Mouse (Mus musculus) heart, postnatal 0 days (tissue): ENCODE results near the gene Bdnf.

Experiments used
- CTCF ChIP-seq: IDR thresholded peaks from 2 replicates; pipeline ENCODE4 v1.5.1; 2016; ENCODE audit warnings: antibody characterized with exemption, control low read depth, low read depth
- EP300 ChIP-seq: IDR thresholded peaks from 2 replicates; pipeline ENCODE4 v1.6.1; 2016; ENCODE audit warnings: antibody characterized with exemption, low read depth

DNA sequence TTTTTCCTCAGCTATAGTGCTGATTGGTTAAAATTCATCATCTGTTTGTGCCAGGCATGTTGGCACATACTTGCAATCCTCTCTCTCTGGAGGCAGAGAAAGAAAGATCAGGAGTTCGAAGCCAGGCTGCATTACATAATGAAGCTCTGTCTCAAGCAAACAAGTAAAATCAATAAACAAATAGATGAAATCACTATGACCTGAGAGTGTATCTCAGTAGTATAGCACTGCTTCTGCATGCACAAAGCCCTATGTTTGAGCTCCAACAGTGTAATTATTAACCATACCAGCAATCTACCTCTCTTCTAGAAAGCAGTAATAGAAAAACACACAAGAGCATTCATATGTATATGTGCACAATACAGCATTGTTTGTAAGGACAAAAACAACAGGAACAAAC lies 76.0 kb downstream of the Bdnf start:
- TF ChIP-seq CTCF, result no peak
- no peak for TF ChIP-seq EP300
